Mouse (Mus musculus) ES-Bruce4 (cell line): Measurements from ENCODE around the gene Drg1.
"Not testable (repeated sequence)": the region's sequence is repeated elsewhere in the genome, so short reads cannot be mapped to it uniquely, and the experiment has no call there.

Experiments
- CTCF ChIP-seq: IDR thresholded peaks from one replicate; pipeline ENCODE4 v1.8.1; 2011; ENCODE audit warnings: low read depth, low read length
- EP300 ChIP-seq: IDR thresholded peaks from 2 replicates; pipeline ENCODE4 v1.6.1; 2011; ENCODE audit warnings: low read depth, low read length; ENCODE audit not compliant: insufficient read depth
- POLR2A ChIP-seq: IDR thresholded peaks from one replicate; pipeline ENCODE4 v1.8.1; 2011; ENCODE audit warnings: low read length; ENCODE audit not compliant: insufficient read depth

DNA sequence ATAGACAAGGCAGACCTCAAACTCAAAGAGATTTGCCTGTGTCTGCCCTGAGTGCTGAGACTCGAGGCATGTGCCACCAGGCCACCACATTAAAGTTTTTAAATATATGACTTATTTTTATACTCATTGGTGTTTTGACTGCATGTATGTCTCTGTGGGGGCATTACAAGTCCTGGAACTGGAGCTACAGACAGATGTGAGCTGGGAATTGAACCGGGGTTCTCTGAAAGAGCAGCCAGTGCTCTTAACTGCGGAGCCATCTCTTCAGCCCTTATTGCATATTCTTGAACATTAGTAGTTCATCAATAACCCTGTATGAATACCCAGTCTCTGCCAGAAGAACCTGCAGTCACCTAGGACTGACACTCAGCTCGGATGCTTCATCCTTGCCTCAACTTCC is 107.4 kb downstream of the Drg1 start:
- not testable (repeated sequence) for TF ChIP-seq CTCF, EP300, POLR2A
